Mouse (Mus musculus) embryonic facial prominence, embryonic 10.5 days (tissue): ENCODE data around the gene Nt5c2. TPM values are rescaled to one million over a fixed set of nuclear protein-coding genes. Genes with fewer than 3 reads are reported as not detected.
"Not testable (repeated sequence)": the region's sequence is repeated elsewhere in the genome, so short reads cannot be mapped to it uniquely, and the experiment has no call there.

ENCODE experiments used
- DNase-seq: peaks from one replicate; pipeline ENCODE4 v3.0.0-alpha.2; 2017; ENCODE audit warnings: low spot score
- H3K27ac ChIP-seq: fragments of 300-500 bp; sonication (generic); replicated peaks from 2 replicates; pipeline ENCODE4 v1.5.1; 2016; ENCODE audit warnings: mild to moderate bottlenecking
- H3K27me3 ChIP-seq: fragments of 300-500 bp; sonication (generic); replicated peaks from 2 replicates; pipeline ENCODE4 v1.6.1; 2016; ENCODE audit warnings: low read depth, mild to moderate bottlenecking; ENCODE audit not compliant: poor library complexity, severe bottlenecking
- H3K36me3 ChIP-seq: fragments of 300-500 bp; sonication (generic); replicated peaks from 2 replicates; pipeline ENCODE4 v1.6.1; 2016; ENCODE audit warnings: mild to moderate bottlenecking, moderate library complexity
- H3K4me1 ChIP-seq: fragments of 300-500 bp; sonication (generic); 2 replicates; pipeline ENCODE4 v1.6.1; 2016
- H3K4me3 ChIP-seq: fragments of 300-500 bp; sonication (generic); 2 replicates; pipeline ENCODE4 v1.5.1; 2016; ENCODE audit warnings: mild to moderate bottlenecking, moderate library complexity
- H3K9me3 ChIP-seq: fragments of 300-500 bp; sonication (generic); 2 replicates; pipeline ENCODE4 v1.6.1; 2016; ENCODE audit warnings: mild to moderate bottlenecking
- WGBS: fragments of 180-500 bp; shearing (Covaris S2); methylation state at CpG from one replicate; pipeline ENCODE4 v1.1.7; 2016; 5-methylcytosine and 5-hydroxymethylcytosine counted together
- polyA plus RNA-seq: library from polyadenylated mRNA; unstranded; fragments of >200 nt; fragmentation: Nextera tagmentation; extraction: Ambion mirVana; gene quantifications from 2 replicates; pipeline ENCODE4 v1.2.1, GENCODE M21; 2016

Nt5c2 gene
- polyA plus RNA-seq, 1 experiment from 2014 or later, result 73.7 TPM

- H3K4me3 ChIP-seq, result no peak overlapping the region
- peak overlapping the region; percentile 51 for H3K27ac ChIP-seq
- H3K36me3 ChIP-seq, result no peaks in the 10 kb centered on the region
- WGBS, result 54% methylated on average over 14 of the region's 14 CpGs
- H3K27me3 ChIP-seq, result no peaks in the 10 kb centered on the region
- DNase-seq, result no peak
- H3K4me1 ChIP-seq, result peaks cover 34% of the 10 kb centered on the region
- H3K9me3 ChIP-seq, result no peaks in the 10 kb centered on the region
Observed at GRCm38 (mm10) chr19:46983352-46983965, 31.5 kb downstream of the Nt5c2 start.

- H3K4me3 ChIP-seq, result no peak overlapping the region
- no peak for DNase-seq
- peaks cover 23% of the 10 kb centered on the region for H3K4me1 ChIP-seq
- H3K27ac ChIP-seq, result no peak overlapping the region
- no peaks in the 10 kb centered on the region for H3K9me3 ChIP-seq
- H3K36me3 ChIP-seq, result no peaks in the 10 kb centered on the region
- H3K27me3 ChIP-seq, result no peaks in the 10 kb centered on the region
- WGBS, result 38% methylated on average over 6 of the region's 6 CpGs
Observed at GRCm38 (mm10) chr19:46981462-46981861, 33.5 kb downstream of the Nt5c2 start.

- no peaks in the 10 kb centered on the region for H3K27me3 ChIP-seq
- H3K4me3 ChIP-seq, result no peak overlapping the region
- peaks cover 23% of the 10 kb centered on the region for H3K4me1 ChIP-seq
- H3K9me3 ChIP-seq, result no peaks in the 10 kb centered on the region
- no peak for DNase-seq
- 83% methylated on average over 3 of the region's 3 CpGs for WGBS
- no peaks in the 10 kb centered on the region for H3K36me3 ChIP-seq
- H3K27ac ChIP-seq, result no peak overlapping the region
Observed at GRCm38 (mm10) chr19:46979781-46980105, 35.2 kb downstream of the Nt5c2 start.

- Histone ChIP-seq H3K4me3 (no peak overlapping the region), H3K27ac (no peak overlapping the region), H3K9me3 (no peaks in the 10 kb centered on the region), H3K36me3 (no peaks in the 10 kb centered on the region), H3K4me1 (peaks cover 22% of the 10 kb centered on the region), H3K27me3 (no peaks in the 10 kb centered on the region)
- DNase-seq, result no peak
- WGBS, result 87% methylated on average over 17 of the region's 17 CpGs
Observed at GRCm38 (mm10) chr19:46978920-46979780, 35.8 kb downstream of the Nt5c2 start.

- not testable (repeated sequence) for DNase-seq, H3K36me3 ChIP-seq, H3K4me3 ChIP-seq, H3K27me3 ChIP-seq, H3K27ac ChIP-seq, H3K9me3 ChIP-seq
- 95% methylated on average over 3 of the region's 3 CpGs for WGBS
- peaks cover 12% of the 10 kb centered on the region for H3K4me1 ChIP-seq
Observed at GRCm38 (mm10) chr19:46978069-46978468, 36.9 kb downstream of the Nt5c2 start.

- Histone ChIP-seq H3K4me3 (no peak overlapping the region), H3K4me1 (peaks cover 6% of the 10 kb centered on the region), H3K27ac (no peak overlapping the region), H3K9me3 (no peaks in the 10 kb centered on the region), H3K36me3 (no peaks in the 10 kb centered on the region), H3K27me3 (no peaks in the 10 kb centered on the region)
- DNase-seq, result no peak
- 60% methylated on average over 6 of the region's 6 CpGs for WGBS
Observed at GRCm38 (mm10) chr19:46977460-46977859, 37.5 kb downstream of the Nt5c2 start.

GRCm38 (mm10) chr19:46976743-46977142, 38.2 kb downstream of the Nt5c2 start:
- peaks cover 4% of the 10 kb centered on the region for H3K4me1 ChIP-seq
- no peak for DNase-seq
- no peak overlapping the region for H3K4me3 ChIP-seq
- 74% methylated on average over 2 of the region's 2 CpGs for WGBS
- no peaks in the 10 kb centered on the region for H3K36me3 ChIP-seq
- no peaks in the 10 kb centered on the region for H3K9me3 ChIP-seq
- H3K27me3 ChIP-seq, result no peaks in the 10 kb centered on the region
- no peak overlapping the region for H3K27ac ChIP-seq

- no peak overlapping the region for H3K27ac ChIP-seq
- DNase-seq, result no peak
- H3K4me1 ChIP-seq, result peaks cover 11% of the 10 kb centered on the region
- H3K36me3 ChIP-seq, result no peaks in the 10 kb centered on the region
- no peak overlapping the region for H3K4me3 ChIP-seq
- H3K27me3 ChIP-seq, result no peaks in the 10 kb centered on the region
- 84% methylated on average over 8 of the region's 8 CpGs for WGBS
- H3K9me3 ChIP-seq, result no peaks in the 10 kb centered on the region
Observed at GRCm38 (mm10) chr19:46975997-46976396, 39.0 kb downstream of the Nt5c2 start.

- DNase-seq, result no peak
- WGBS, result 69% methylated on average over 4 of the region's 4 CpGs
Observed at GRCm38 (mm10) chr19:46975565-46975964, 39.4 kb downstream of the Nt5c2 start.

GRCm38 (mm10) chr19:46972159-46972558, 42.8 kb downstream of the Nt5c2 start:
- no peak for DNase-seq
- Histone ChIP-seq H3K4me3 (no peak overlapping the region), H3K27ac (no peak overlapping the region), H3K9me3 (no peaks in the 10 kb centered on the region), H3K36me3 (no peaks in the 10 kb centered on the region), H3K4me1 (peaks cover 34% of the 10 kb centered on the region), H3K27me3 (no peaks in the 10 kb centered on the region)
- WGBS, result 97% methylated on average over 3 of the region's 3 CpGs

More at GRCm38 (mm10) chr19:46975565-46975964, 39.4 kb downstream of the Nt5c2 start:
- H3K36me3 ChIP-seq, result no peaks in the 10 kb centered on the region
- no peak overlapping the region for H3K4me3 ChIP-seq
- H3K9me3 ChIP-seq, result no peaks in the 10 kb centered on the region
- peaks cover 14% of the 10 kb centered on the region for H3K4me1 ChIP-seq
- no peak overlapping the region for H3K27ac ChIP-seq
- H3K27me3 ChIP-seq, result no peaks in the 10 kb centered on the region

- Histone ChIP-seq H3K27me3 (no peaks in the 10 kb centered on the region), H3K36me3 (no peaks in the 10 kb centered on the region), H3K4me3 (no peak overlapping the region), H3K27ac (peak overlapping the region; percentile 71), H3K4me1 (peaks cover 34% of the 10 kb centered on the region), H3K9me3 (no peaks in the 10 kb centered on the region)
- DNase-seq, result no peak
- WGBS, result 72% methylated on average over 9 of the region's 9 CpGs
Observed at GRCm38 (mm10) chr19:46971712-46972111, 43.2 kb downstream of the Nt5c2 start.

GRCm38 (mm10) chr19:46971051-46971689, 43.8 kb downstream of the Nt5c2 start:
- WGBS, result 65% methylated on average over 8 of the region's 8 CpGs
- DNase-seq, result no peak
- Histone ChIP-seq H3K27ac (peak overlapping the region; percentile 71), H3K27me3 (no peaks in the 10 kb centered on the region), H3K4me1 (peaks cover 34% of the 10 kb centered on the region), H3K9me3 (no peaks in the 10 kb centered on the region), H3K4me3 (no peak overlapping the region), H3K36me3 (no peaks in the 10 kb centered on the region)
